Mouse (Mus musculus) forebrain, embryonic 11.5 days (tissue): ENCODE measurements around the gene Dlgap4. TPM values are rescaled to one million over a fixed set of nuclear protein-coding genes. Genes with fewer than 3 reads are reported as not detected.
A peak's percentile ranks its signal among the peaks of the same experiment; 100 is the strongest.

Experiments used
- ATAC-seq: fragments of 200-750 bp; cut with Nextera tagmentation; replicated peaks from 2 replicates; pipeline ENCODE4 v1.8.0; 2017; ENCODE audit warnings: moderate TSS enrichment; ENCODE audit not compliant: low FRiP score
- DNase-seq: peaks from one replicate; pipeline ENCODE4 v3.0.0-alpha.2; 2017; ENCODE audit warnings: low spot score
- H3K27ac ChIP-seq: fragments of 300-500 bp; sonication (generic); 2 replicates; pipeline ENCODE4 v1.5.1; 2014; ENCODE audit warnings: low read depth, low read length
- H3K27me3 ChIP-seq: fragments of 300-500 bp; sonication (generic); 2 replicates; pipeline ENCODE4 v1.6.1; 2014; ENCODE audit warnings: mild to moderate bottlenecking, low read length, mixed read lengths; ENCODE audit not compliant: control insufficient read depth, insufficient read depth
- H3K36me3 ChIP-seq: fragments of 300-500 bp; sonication (generic); 2 replicates; pipeline ENCODE4 v1.6.1; 2014; ENCODE audit warnings: mild to moderate bottlenecking, low read length, moderate library complexity, mixed read lengths; ENCODE audit not compliant: control insufficient read depth, insufficient read depth
- H3K4me1 ChIP-seq: fragments of 300-500 bp; sonication (generic); replicated peaks from 2 replicates; pipeline ENCODE4 v1.6.1; 2014; ENCODE audit warnings: low read length, mixed read lengths; ENCODE audit not compliant: control insufficient read depth, insufficient read depth
- H3K4me2 ChIP-seq: fragments of 300-500 bp; sonication (generic); 2 replicates; pipeline ENCODE4 v1.6.1; 2014; ENCODE audit warnings: low read depth, mild to moderate bottlenecking, low read length, moderate library complexity, mixed read lengths; ENCODE audit not compliant: severe bottlenecking
- H3K4me3 ChIP-seq: fragments of 300-500 bp; sonication (generic); 2 replicates; pipeline ENCODE4 v1.5.1; 2014; ENCODE audit warnings: low read depth, low read length
- H3K9ac ChIP-seq: fragments of 300-500 bp; sonication (generic); 2 replicates; pipeline ENCODE4 v1.6.1; 2014; ENCODE audit warnings: low read length
- H3K9me3 ChIP-seq: fragments of 300-500 bp; sonication (generic); 2 replicates; pipeline ENCODE4 v1.6.1; 2016; ENCODE audit warnings: low read length, mixed read lengths; ENCODE audit not compliant: control insufficient read depth
- WGBS: fragments of 180-500 bp; shearing (Covaris S2); extraction: QIAGEN DNeasy Blood & Tissue Kit; methylation state at CpG from one replicate; pipeline ENCODE4 v1.1.7; 2014; 5-methylcytosine and 5-hydroxymethylcytosine counted together
- polyA plus RNA-seq: library from polyadenylated mRNA; unstranded; fragments of >200 nt; fragmentation: Nextera tagmentation; extraction: Ambion mirVana; gene quantifications from 2 replicates; pipeline ENCODE4 v1.2.1, GENCODE M21; 2014

Gene Dlgap4
- polyA plus RNA-seq, 1 experiment from 2014 or later: 140 TPM

DNA sequence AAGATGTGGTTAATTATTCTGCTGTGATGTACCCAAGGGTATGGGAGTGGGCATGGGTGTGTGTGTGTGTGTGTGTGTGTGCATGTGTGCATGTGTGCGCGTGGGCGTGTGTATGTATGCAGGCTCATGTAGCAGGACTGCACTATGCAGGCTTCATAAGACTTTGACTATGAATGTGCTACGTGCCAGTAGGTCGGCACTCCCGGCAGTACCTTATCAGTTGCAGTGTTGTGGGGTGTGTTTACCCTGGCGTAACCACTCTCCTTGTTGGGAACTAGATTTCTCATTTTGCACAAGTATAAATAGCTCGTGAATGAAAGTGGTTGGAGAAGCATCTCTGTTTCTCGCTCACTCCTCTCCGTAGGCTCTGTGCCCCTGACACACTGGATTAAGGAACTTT, 30.6 kb upstream of the Dlgap4 start:
- 92% methylated on average over 10 of the region's 10 CpGs for WGBS
- Histone ChIP-seq H3K4me2 (no peak overlapping the region), H3K9me3 (no peaks in the 10 kb centered on the region), H3K4me1 (peaks cover 3% of the 10 kb centered on the region), H3K9ac (no peak overlapping the region), H3K27ac (no peak overlapping the region), H3K27me3 (no peaks in the 10 kb centered on the region), H3K4me3 (no peak overlapping the region), H3K36me3 (no peaks in the 10 kb centered on the region)
- ATAC-seq (no peak), DNase-seq (no peak)

DNA sequence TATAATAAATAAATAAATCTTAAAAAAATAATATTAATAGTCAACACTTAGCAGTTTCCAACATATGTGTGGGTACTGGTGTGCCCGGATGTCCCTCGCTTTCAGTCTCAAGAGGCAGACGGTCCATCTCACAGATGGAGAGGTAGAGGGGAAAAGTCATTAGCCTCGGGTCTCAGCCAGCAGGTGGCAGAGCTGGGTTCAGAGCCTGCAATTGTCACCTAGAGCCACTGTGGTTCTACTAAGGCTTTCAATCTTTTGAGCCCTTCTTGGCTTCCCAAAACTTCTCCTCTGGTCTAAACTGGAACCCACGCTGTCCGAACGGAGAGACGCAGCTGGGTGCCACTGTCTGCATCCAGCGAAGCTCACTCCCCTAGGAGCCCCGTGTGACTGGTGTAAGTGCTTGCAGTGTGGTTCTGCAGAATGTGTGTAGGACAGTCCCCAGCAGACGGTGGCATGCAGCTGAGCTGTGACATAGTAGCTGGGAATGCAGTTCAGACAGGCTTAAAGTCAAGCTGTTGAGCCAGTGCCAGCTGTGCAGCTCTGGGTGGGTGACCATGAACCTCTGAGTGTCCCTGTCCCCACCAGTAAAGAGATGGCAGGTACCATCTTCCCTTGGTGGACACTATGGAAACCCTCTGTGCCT, 29.2 kb upstream of the Dlgap4 start:
- Histone ChIP-seq H3K27ac (no peak overlapping the region), H3K4me3 (no peak overlapping the region), H3K27me3 (no peaks in the 10 kb centered on the region), H3K9me3 (no peaks in the 10 kb centered on the region), H3K4me2 (no peak overlapping the region), H3K4me1 (peaks cover 3% of the 10 kb centered on the region), H3K9ac (no peak overlapping the region), H3K36me3 (no peaks in the 10 kb centered on the region)
- ATAC-seq (no peak), DNase-seq (no peak)
- WGBS: 66% methylated on average over 11 of the region's 11 CpGs

DNA sequence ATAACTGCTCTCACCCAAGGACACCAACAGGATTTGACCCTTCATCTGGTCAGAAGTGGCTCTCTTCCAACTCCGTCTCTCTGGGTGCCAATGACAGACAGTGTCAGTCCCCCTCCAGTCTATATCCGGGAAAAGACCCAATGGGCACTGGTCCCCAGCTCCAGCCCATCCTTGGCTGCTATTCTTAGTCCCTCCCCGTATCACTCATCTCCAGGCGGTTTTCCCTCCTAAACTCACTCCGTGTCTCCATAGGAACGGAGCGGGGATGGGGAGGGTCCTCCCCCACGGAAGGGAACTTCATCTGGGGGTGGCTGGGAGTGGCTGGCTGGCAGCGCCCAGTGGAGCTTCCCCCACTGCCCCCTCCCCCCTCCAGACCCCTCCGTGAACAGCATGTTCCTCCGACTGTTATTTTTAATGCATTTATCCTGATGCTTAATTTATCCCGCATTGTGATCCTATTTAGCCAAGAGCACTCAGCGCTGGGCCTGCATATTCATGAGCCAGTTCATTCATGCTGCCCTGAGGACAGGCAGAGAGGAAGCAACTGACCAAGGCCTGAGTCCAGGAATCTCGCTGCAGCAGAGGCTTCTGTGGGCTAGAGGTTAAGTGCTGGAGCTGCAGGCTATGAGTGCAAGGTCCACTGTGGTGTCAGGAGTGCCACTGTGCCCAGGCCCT, 28.6 kb upstream of the Dlgap4 start:
- Histone ChIP-seq H3K9me3 (no peaks in the 10 kb centered on the region), H3K36me3 (no peaks in the 10 kb centered on the region), H3K27ac (no peak overlapping the region), H3K27me3 (no peaks in the 10 kb centered on the region), H3K4me3 (no peak overlapping the region), H3K4me1 (peaks cover 3% of the 10 kb centered on the region), H3K4me2 (peak overlapping the region; percentile 31; the same call in 1 of the 2 replicates), H3K9ac (no peak overlapping the region)
- DNase-seq: peak; percentile 56
- WGBS: 33% methylated on average over 14 of the region's 14 CpGs
- peak; percentile 58 for ATAC-seq

GRCm38 (mm10) chr2:156589481-156589880, 24.0 kb upstream of the Dlgap4 start:
- 90% methylated on average over 9 of the region's 9 CpGs for WGBS

GRCm38 (mm10) chr2:156594987-156595490, 18.5 kb upstream of the Dlgap4 start:
- Histone ChIP-seq H3K27ac (no peak overlapping the region), H3K9ac (no peak overlapping the region), H3K36me3 (no peaks in the 10 kb centered on the region), H3K4me2 (no peak overlapping the region), H3K9me3 (no peaks in the 10 kb centered on the region), H3K27me3 (no peaks in the 10 kb centered on the region), H3K4me1 (no peaks in the 10 kb centered on the region), H3K4me3 (no peak overlapping the region)
- DNase-seq: no peak
- ATAC-seq: no peak
- 67% methylated on average over 15 of the region's 15 CpGs for WGBS

More at GRCm38 (mm10) chr2:156589481-156589880, 24.0 kb upstream of the Dlgap4 start:
- Histone ChIP-seq H3K4me1 (peaks cover 3% of the 10 kb centered on the region), H3K27ac (no peak overlapping the region), H3K9me3 (no peaks in the 10 kb centered on the region), H3K9ac (no peak overlapping the region), H3K36me3 (no peaks in the 10 kb centered on the region), H3K4me2 (no peak overlapping the region), H3K4me3 (no peak overlapping the region), H3K27me3 (no peaks in the 10 kb centered on the region)
- ATAC-seq (no peak), DNase-seq (no peak)

- Histone ChIP-seq H3K4me3 (no peak overlapping the region), H3K27me3 (no peaks in the 10 kb centered on the region), H3K27ac (no peak overlapping the region), H3K9ac (no peak overlapping the region), H3K9me3 (no peaks in the 10 kb centered on the region), H3K36me3 (no peaks in the 10 kb centered on the region), H3K4me1 (no peaks in the 10 kb centered on the region), H3K4me2 (no peak overlapping the region)
- DNase-seq (no peak), ATAC-seq (no peak)
- WGBS: 87% methylated on average over 7 of the region's 7 CpGs
Observed at GRCm38 (mm10) chr2:156602581-156602980, 10.9 kb upstream of the Dlgap4 start.

GRCm38 (mm10) chr2:156603671-156604070, 9.8 kb upstream of the Dlgap4 start:
- Histone ChIP-seq H3K27ac (no peak overlapping the region), H3K27me3 (no peaks in the 10 kb centered on the region), H3K4me1 (no peaks in the 10 kb centered on the region), H3K4me3 (no peak overlapping the region), H3K9ac (no peak overlapping the region), H3K4me2 (no peak overlapping the region), H3K9me3 (no peaks in the 10 kb centered on the region), H3K36me3 (no peaks in the 10 kb centered on the region)
- no peak for ATAC-seq
- WGBS: 87% methylated on average over 9 of the region's 9 CpGs
- DNase-seq: no peak

GRCm38 (mm10) chr2:156605144-156605543, 8.4 kb upstream of the Dlgap4 start:
- Histone ChIP-seq H3K36me3 (no peaks in the 10 kb centered on the region), H3K9me3 (no peaks in the 10 kb centered on the region), H3K9ac (no peak overlapping the region), H3K4me2 (no peak overlapping the region), H3K4me1 (no peaks in the 10 kb centered on the region), H3K27ac (no peak overlapping the region), H3K4me3 (no peak overlapping the region), H3K27me3 (no peaks in the 10 kb centered on the region)
- DNase-seq (no peak), ATAC-seq (no peak)
- WGBS: 70% methylated on average over 3 of the region's 3 CpGs

DNA sequence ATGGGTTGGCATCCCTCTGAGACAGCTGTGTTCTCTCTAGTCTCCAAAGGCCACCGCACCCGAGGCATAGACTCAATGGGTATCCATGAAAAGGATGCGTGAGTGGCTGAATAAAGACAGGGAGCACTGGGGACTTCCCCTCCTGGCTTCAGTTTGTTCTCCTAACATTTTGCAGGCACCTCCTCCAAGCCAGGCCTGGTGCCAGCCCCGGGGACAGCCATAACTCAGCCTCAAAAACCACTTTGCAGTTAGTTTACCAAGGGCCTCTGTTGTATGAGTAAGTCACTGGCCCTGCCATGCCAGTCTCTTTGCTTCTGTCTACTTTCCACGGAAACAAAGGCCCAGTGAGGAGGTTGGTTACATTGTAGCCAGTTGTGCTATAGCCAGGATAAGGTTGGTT, 7.5 kb upstream of the Dlgap4 start:
- Histone ChIP-seq H3K4me1 (no peaks in the 10 kb centered on the region), H3K27me3 (no peaks in the 10 kb centered on the region), H3K9ac (no peak overlapping the region), H3K27ac (no peak overlapping the region), H3K4me3 (no peak overlapping the region), H3K36me3 (no peaks in the 10 kb centered on the region), H3K9me3 (no peaks in the 10 kb centered on the region), H3K4me2 (no peak overlapping the region)
- 85% methylated on average over 5 of the region's 5 CpGs for WGBS
- no peak for ATAC-seq
- DNase-seq: no peak
